Mouse (Mus musculus) CH12.LX (cell line): ENCODE results near the gene Capn13.

Source experiments
- JUN ChIP-seq: IDR thresholded peaks from 2 replicates; pipeline ENCODE4 v1.6.1; 2011; ENCODE audit warnings: low read depth, mild to moderate bottlenecking, low read length, improper control_type of control experiment, moderate library complexity; ENCODE audit not compliant: insufficient read depth
- JUND ChIP-seq: conservative IDR thresholded peaks from 2 replicates; pipeline ENCODE4 v1.6.1; 2011; ENCODE audit warnings: low read depth, low read length, improper control_type of control experiment

- no peak for TF ChIP-seq JUND
- TF ChIP-seq JUN, result no peak
Observed at GRCm38 (mm10) chr17:73302104-73302503, 98.6 kb downstream of the Capn13 start.
